Mouse (Mus musculus): ENCODE measurements around the gene Rpl24. TPM values are rescaled to one million over a fixed set of nuclear protein-coding genes. Genes with fewer than 3 reads are reported as not detected.

The Rpl24 gene
- polyA plus RNA-seq, 1 experiment from 2014 or later, result 404 TPM

Other genes with a start within 250 kb of the Rpl24 start
- gene Nfkbiz, start 127.4 kb upstream of the Rpl24 start, polyA plus RNA-seq (2015; fragmentation: Nextera tagmentation; extraction: Ambion mirVana), result 2.9 and 3.2 TPM in 2 replicates
- gene Nxpe3, start 71.0 kb upstream of the Rpl24 start, polyA plus RNA-seq (2015; fragmentation: Nextera tagmentation; extraction: Ambion mirVana), result 0.44 and 0.81 TPM in 2 replicates
- 9.6 and 9.9 TPM in 2 replicates for gene Cep97, start 31.4 kb upstream of the Rpl24 start, polyA plus RNA-seq (2015; fragmentation: Nextera tagmentation; extraction: Ambion mirVana)
- gene Zbtb11, start 7.6 kb downstream of the Rpl24 start, polyA plus RNA-seq (2015; fragmentation: Nextera tagmentation; extraction: Ambion mirVana), result 11.1 and 13.8 TPM in 2 replicates
- gene Pcnp, start 63.5 kb downstream of the Rpl24 start, polyA plus RNA-seq (2015; fragmentation: Nextera tagmentation; extraction: Ambion mirVana), result 138 and 151 TPM in 2 replicates
- 21.2 and 24.3 TPM in 2 replicates for gene Trmt10c, start 71.5 kb downstream of the Rpl24 start, polyA plus RNA-seq (2015; fragmentation: Nextera tagmentation; extraction: Ambion mirVana)
- 16.7 and 20.8 TPM in 2 replicates for gene Senp7, start 82.1 kb downstream of the Rpl24 start, polyA plus RNA-seq (2015; fragmentation: Nextera tagmentation; extraction: Ambion mirVana)
- 0.07 and 0.64 TPM in 2 replicates for gene Impg2, start 238.0 kb downstream of the Rpl24 start, polyA plus RNA-seq (2015; fragmentation: Nextera tagmentation; extraction: Ambion mirVana)